Mouse (Mus musculus) telencephalon, adult 2 months (tissue): ENCODE results near the gene Gm7697.
A peak's percentile ranks its signal among the peaks of the same experiment; 100 is the strongest.
"Not testable (repeated sequence)": the region's sequence is repeated elsewhere in the genome, so short reads cannot be mapped to it uniquely, and the experiment has no call there.

Experiments
- DNase-seq: peaks from one replicate; pipeline ENCODE4 v3.0.0-alpha.2; 2011; ENCODE audit warnings: low read depth, low spot score

The Gm7697 gene

GRCm38 (mm10) chr8:69522876-69523275 lies at the start of gene Gm7697:
Gene Gm7697, minus strand, starts transcription at chr8:69522976.
- DNase-seq, result not testable (repeated sequence)

- DNase-seq, result not testable (repeated sequence)
These were observed 28.5 kb upstream of the Gm7697 start for GRCm38 (mm10) chr8:69551249-69551648.

GRCm38 (mm10) chr8:69549556-69549955 lies 26.8 kb upstream of the Gm7697 start:
- DNase-seq, result peak; percentile 10

GRCm38 (mm10) chr8:69548114-69548513 lies 25.3 kb upstream of the Gm7697 start:
- not testable (repeated sequence) for DNase-seq

- DNase-seq, result not testable (repeated sequence)
These were observed 24.4 kb upstream of the Gm7697 start for GRCm38 (mm10) chr8:69547208-69547607.

GRCm38 (mm10) chr8:69545020-69545419 lies 22.2 kb upstream of the Gm7697 start:
- not testable (repeated sequence) for DNase-seq

- not testable (repeated sequence) for DNase-seq
These were observed 21.7 kb upstream of the Gm7697 start for GRCm38 (mm10) chr8:69544511-69544910.

- DNase-seq, result not testable (repeated sequence)
These were observed 21.2 kb upstream of the Gm7697 start for GRCm38 (mm10) chr8:69543984-69544383.

- not testable (repeated sequence) for DNase-seq
These were observed 18.0 kb upstream of the Gm7697 start for GRCm38 (mm10) chr8:69540764-69541163.

- DNase-seq, result not testable (repeated sequence)
These were observed 17.6 kb upstream of the Gm7697 start for GRCm38 (mm10) chr8:69540331-69540730.

GRCm38 (mm10) chr8:69474946-69475345 lies 47.8 kb downstream of the Gm7697 start:
- peak; percentile 0 for DNase-seq

GRCm38 (mm10) chr8:69453465-69453864 lies 69.3 kb downstream of the Gm7697 start, which contains the start of gene Gm9495:
Gene Gm9495, minus strand, starts transcription at chr8:69453565.
- DNase-seq, result not testable (repeated sequence)
